Mouse (Mus musculus): Measurements from ENCODE around the gene Inpp5b. TPM values are rescaled to one million over a fixed set of nuclear protein-coding genes. Genes with fewer than 3 reads are reported as not detected.

Gene Inpp5b
- polyA plus RNA-seq, 1 experiment from 2014 or later: 28.2 TPM

DNA sequence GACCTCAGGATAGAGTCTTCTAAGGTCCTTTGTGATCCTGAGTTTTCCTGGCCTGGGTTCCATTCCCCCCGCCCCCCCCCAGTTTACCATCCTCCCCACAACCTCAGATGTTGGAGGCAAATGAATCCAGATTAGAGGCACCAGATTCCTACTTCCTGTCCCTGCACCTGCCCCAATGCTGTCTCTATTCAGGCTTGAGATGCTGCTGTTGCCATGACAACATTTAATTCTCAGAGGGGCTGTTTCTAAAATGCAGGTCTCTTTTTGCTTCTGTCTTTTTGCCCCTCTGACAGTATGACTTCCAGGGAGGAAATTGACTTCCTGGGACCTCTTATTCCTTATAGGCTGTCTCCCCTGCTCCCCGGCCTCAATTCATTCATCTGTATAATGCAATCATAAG lies 4.7 kb upstream of the Inpp5b start:
- H3K4me2 ChIP-seq: no peak overlapping the region
- no peaks in the 10 kb centered on the region for H3K9me3 ChIP-seq (ENCODE audit: control insufficient read depth, low read length)
- no peak overlapping the region for H3K9ac ChIP-seq (ENCODE audit: low read length)
- H3K4me1 ChIP-seq (ENCODE audit: control insufficient read depth, insufficient read depth, low read length): peaks cover 3% of the 10 kb centered on the region; the same call in 1 of the 2 replicates
- 67% methylated on average over 2 of the region's 2 CpGs for WGBS
- H3K27me3 ChIP-seq (ENCODE audit: control insufficient read depth, insufficient read depth, low read length): no peaks in the 10 kb centered on the region
- no peak overlapping the region for H3K27ac ChIP-seq (ENCODE audit: low read depth, low read length)
- DNase-seq (ENCODE audit: low spot score, missing footprints) (no peak), ATAC-seq (ENCODE audit: low FRiP score) (no peak)
- no peak overlapping the region for H3K4me3 ChIP-seq (ENCODE audit: low read depth, low read length)
- H3K36me3 ChIP-seq (ENCODE audit: control insufficient read depth, insufficient read depth, low read length): peaks cover 4% of the 10 kb centered on the region; the same call in 1 of the 2 replicates

DNA sequence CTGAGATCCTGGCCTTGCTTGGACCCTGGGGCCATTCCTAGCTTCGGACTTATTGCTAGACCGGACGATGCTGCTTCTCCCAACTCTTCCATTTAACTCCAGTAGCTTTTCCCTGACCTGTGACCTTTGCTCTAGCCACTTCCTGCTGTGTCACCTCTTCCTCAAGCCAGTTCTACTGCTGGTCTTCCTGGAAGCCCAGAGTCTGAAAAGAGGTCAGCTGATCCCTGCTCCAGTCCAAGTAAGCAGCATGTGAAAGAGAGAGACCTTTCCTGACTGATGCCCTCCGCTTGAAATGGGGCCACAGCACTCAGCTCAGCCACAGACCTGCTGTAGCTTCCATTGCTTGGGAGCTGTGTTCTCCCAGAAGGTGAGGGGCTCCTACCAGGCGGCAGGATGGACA lies 4.2 kb upstream of the Inpp5b start:
- ATAC-seq (ENCODE audit: low FRiP score): no peak
- WGBS: 81% methylated on average over 5 of the region's 5 CpGs

DNA sequence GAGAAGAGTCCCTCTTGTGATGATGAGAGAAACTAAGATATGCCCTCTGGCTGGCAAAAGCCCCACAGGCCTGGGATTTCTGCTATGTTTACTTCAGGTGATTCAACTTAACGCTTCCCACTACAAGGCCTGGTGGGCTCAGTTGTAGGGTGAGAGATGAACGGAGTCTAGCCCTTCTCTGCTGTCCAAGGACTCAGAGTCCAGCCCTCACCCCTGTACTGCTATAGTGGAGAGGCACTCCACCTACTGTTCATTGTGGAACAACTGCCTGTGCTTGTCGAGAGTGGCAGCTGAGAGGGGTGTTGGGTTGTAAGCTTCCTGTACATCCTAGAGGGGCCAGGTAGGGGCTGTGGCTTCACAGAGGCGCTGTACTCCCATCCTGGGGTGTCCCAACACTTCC lies 3.6 kb upstream of the Inpp5b start:
- Histone ChIP-seq H3K4me2 (no peak overlapping the region), H3K36me3 (ENCODE audit: control insufficient read depth, insufficient read depth, low read length) (peaks cover 3% of the 10 kb centered on the region; the same call in 1 of the 2 replicates), H3K9me3 (ENCODE audit: control insufficient read depth, low read length) (no peaks in the 10 kb centered on the region), H3K27me3 (ENCODE audit: control insufficient read depth, insufficient read depth, low read length) (no peaks in the 10 kb centered on the region), H3K4me1 (ENCODE audit: control insufficient read depth, insufficient read depth, low read length) (peaks cover 3% of the 10 kb centered on the region; the same call in 1 of the 2 replicates), H3K4me3 (ENCODE audit: low read depth, low read length) (no peak overlapping the region), H3K9ac (ENCODE audit: low read length) (no peak overlapping the region), H3K27ac (ENCODE audit: low read depth, low read length) (no peak overlapping the region)
- peak; percentile 81 for DNase-seq (ENCODE audit: low spot score, missing footprints)
- WGBS: 57% methylated on average over 4 of the region's 4 CpGs
- ATAC-seq (ENCODE audit: low FRiP score): no peak

More for the DNA sequence above, 4.2 kb upstream of the Inpp5b start:
- no peak overlapping the region for H3K4me2 ChIP-seq
- H3K4me1 ChIP-seq (ENCODE audit: control insufficient read depth, insufficient read depth, low read length): peaks cover 3% of the 10 kb centered on the region; the same call in 1 of the 2 replicates
- H3K9ac ChIP-seq (ENCODE audit: low read length): no peak overlapping the region
- peak; percentile 45 for DNase-seq (ENCODE audit: low spot score, missing footprints)
- H3K4me3 ChIP-seq (ENCODE audit: low read depth, low read length): no peak overlapping the region
- no peaks in the 10 kb centered on the region for H3K9me3 ChIP-seq (ENCODE audit: control insufficient read depth, low read length)
- no peak overlapping the region for H3K27ac ChIP-seq (ENCODE audit: low read depth, low read length)
- H3K27me3 ChIP-seq (ENCODE audit: control insufficient read depth, insufficient read depth, low read length): no peaks in the 10 kb centered on the region
- peaks cover 3% of the 10 kb centered on the region; the same call in 1 of the 2 replicates for H3K36me3 ChIP-seq (ENCODE audit: control insufficient read depth, insufficient read depth, low read length)

DNA sequence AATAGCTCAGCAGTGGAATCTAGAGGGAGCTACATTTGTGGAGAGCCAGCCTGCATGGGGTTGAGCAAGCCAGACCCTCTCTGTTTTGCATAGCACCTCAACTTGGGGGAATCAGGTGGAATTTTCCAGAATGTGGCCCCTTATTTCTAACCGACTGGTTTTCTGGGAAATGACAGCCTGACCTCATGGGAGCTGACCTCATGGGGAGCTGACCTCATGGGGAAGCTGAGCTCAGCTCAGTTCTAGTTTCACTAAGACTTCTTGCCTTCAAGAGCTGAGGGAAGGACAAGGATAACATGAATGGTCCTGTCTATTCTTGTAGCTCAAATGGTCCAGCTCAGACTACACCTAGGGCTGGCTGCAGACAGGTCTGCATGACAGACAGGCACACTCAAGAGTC lies 2.9 kb upstream of the Inpp5b start:
- no peak overlapping the region for H3K9ac ChIP-seq (ENCODE audit: low read length)
- 71% methylated on average over 1 of the region's 1 CpGs for WGBS
- H3K4me2 ChIP-seq: no peak overlapping the region
- no peaks in the 10 kb centered on the region for H3K27me3 ChIP-seq (ENCODE audit: control insufficient read depth, insufficient read depth, low read length)
- H3K36me3 ChIP-seq (ENCODE audit: control insufficient read depth, insufficient read depth, low read length): no peaks in the 10 kb centered on the region
- no peak overlapping the region for H3K27ac ChIP-seq (ENCODE audit: low read depth, low read length)
- no peaks in the 10 kb centered on the region for H3K9me3 ChIP-seq (ENCODE audit: control insufficient read depth, low read length)
- ATAC-seq (ENCODE audit: low FRiP score): no peak
- no peak overlapping the region for H3K4me3 ChIP-seq (ENCODE audit: low read depth, low read length)
- H3K4me1 ChIP-seq (ENCODE audit: control insufficient read depth, insufficient read depth, low read length): peaks cover 3% of the 10 kb centered on the region; the same call in 1 of the 2 replicates
- DNase-seq (ENCODE audit: low spot score, missing footprints): peak; percentile 33

DNA sequence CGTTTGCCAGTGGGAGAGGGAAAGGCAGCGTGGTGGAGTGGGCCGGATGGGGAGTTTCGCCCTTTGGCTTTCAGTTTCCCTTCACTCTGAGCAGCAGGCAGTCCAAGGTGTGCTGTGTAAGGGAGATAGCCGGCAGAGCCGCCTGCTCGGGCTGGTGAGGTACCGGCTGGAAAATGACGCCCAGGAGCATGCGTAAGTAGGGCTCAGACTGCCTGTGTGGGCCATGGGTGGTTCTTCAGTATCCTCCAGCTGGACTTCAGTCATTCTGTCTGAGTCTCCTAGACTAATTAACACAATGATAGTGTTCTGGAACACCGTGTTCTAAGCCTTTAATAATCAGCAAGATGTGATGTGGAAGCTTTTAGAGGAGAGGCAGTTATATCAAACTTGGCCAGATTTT lies 1.2 kb downstream of the Inpp5b start:
- peak; percentile 69 for DNase-seq (ENCODE audit: low spot score, missing footprints)
- H3K9ac ChIP-seq (ENCODE audit: low read length): no peak overlapping the region
- H3K4me3 ChIP-seq (ENCODE audit: low read depth, low read length): no peak overlapping the region
- no peak for ATAC-seq (ENCODE audit: low FRiP score)
- no peaks in the 10 kb centered on the region for H3K27me3 ChIP-seq (ENCODE audit: control insufficient read depth, insufficient read depth, low read length)
- H3K36me3 ChIP-seq (ENCODE audit: control insufficient read depth, insufficient read depth, low read length): no peaks in the 10 kb centered on the region
- no peak overlapping the region for H3K27ac ChIP-seq (ENCODE audit: low read depth, low read length)
- 83% methylated on average over 11 of the region's 11 CpGs for WGBS
- H3K9me3 ChIP-seq (ENCODE audit: control insufficient read depth, low read length): no peaks in the 10 kb centered on the region
- H3K4me1 ChIP-seq (ENCODE audit: control insufficient read depth, insufficient read depth, low read length): peaks cover 3% of the 10 kb centered on the region; the same call in 1 of the 2 replicates
- H3K4me2 ChIP-seq: no peak overlapping the region

DNA sequence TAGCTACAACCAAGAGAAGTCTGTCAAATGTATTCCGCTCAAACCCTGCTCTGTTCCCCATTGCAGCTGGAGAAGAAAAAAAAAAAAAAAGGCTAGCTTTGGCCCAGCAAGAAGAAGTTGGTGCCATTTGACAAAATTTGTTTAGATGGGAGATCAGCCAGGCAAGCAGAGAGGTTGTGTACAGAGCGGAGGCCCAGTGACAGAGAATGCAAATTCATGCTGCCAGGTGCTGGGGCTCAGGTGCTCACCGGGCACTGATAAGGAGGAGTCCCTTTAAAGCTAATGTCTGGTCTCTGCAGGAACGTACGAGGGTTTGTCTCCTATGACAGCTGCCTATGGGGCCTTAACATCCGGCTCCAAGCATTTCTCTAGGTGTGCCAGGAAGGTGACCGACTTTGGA lies 4.9 kb downstream of the Inpp5b start:
- DNase-seq (ENCODE audit: low spot score, missing footprints) (no peak), ATAC-seq (ENCODE audit: low FRiP score) (no peak)
- H3K9me3 ChIP-seq (ENCODE audit: control insufficient read depth, low read length): no peaks in the 10 kb centered on the region
- peaks cover 3% of the 10 kb centered on the region; the same call in 1 of the 2 replicates for H3K27me3 ChIP-seq (ENCODE audit: control insufficient read depth, insufficient read depth, low read length)
- H3K36me3 ChIP-seq (ENCODE audit: control insufficient read depth, insufficient read depth, low read length): no peaks in the 10 kb centered on the region
- peaks cover 3% of the 10 kb centered on the region; the same call in 1 of the 2 replicates for H3K4me1 ChIP-seq (ENCODE audit: control insufficient read depth, insufficient read depth, low read length)
- WGBS: 76% methylated on average over 7 of the region's 7 CpGs
- no peak overlapping the region for H3K4me2 ChIP-seq
- no peak overlapping the region for H3K4me3 ChIP-seq (ENCODE audit: low read depth, low read length)
- no peak overlapping the region for H3K9ac ChIP-seq (ENCODE audit: low read length)
- no peak overlapping the region for H3K27ac ChIP-seq (ENCODE audit: low read depth, low read length)

DNA sequence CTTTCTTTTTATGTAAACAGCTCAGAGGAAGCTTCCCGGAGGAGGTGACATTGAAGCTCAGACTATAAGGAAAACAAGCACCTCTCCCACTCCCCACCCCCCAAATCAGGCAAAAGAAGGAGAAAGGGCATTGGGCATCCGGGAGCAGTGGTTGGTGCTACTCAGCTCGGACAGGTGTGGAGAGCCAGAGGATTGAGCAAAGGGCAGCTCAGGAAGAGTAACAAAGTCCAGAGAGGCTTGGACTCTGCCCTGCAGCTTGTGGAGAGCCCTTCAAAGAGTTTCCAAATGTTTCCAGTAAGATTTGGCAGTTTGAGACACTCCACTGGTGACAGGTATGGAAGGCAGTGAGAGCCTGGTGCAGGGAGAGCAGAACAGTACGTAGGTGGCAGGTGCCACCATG lies 6.2 kb downstream of the Inpp5b start:
- H3K9me3 ChIP-seq (ENCODE audit: control insufficient read depth, low read length): no peaks in the 10 kb centered on the region
- no peak overlapping the region for H3K4me2 ChIP-seq
- no peak overlapping the region for H3K4me3 ChIP-seq (ENCODE audit: low read depth, low read length)
- peaks cover 12% of the 10 kb centered on the region for H3K4me1 ChIP-seq (ENCODE audit: control insufficient read depth, insufficient read depth, low read length)
- no peak overlapping the region for H3K9ac ChIP-seq (ENCODE audit: low read length)
- H3K36me3 ChIP-seq (ENCODE audit: control insufficient read depth, insufficient read depth, low read length): no peaks in the 10 kb centered on the region
- 64% methylated on average over 4 of the region's 4 CpGs for WGBS
- no peak for ATAC-seq (ENCODE audit: low FRiP score)
- no peak for DNase-seq (ENCODE audit: low spot score, missing footprints)
- H3K27me3 ChIP-seq (ENCODE audit: control insufficient read depth, insufficient read depth, low read length): peaks cover 3% of the 10 kb centered on the region; the same call in 1 of the 2 replicates
- H3K27ac ChIP-seq (ENCODE audit: low read depth, low read length): no peak overlapping the region

DNA sequence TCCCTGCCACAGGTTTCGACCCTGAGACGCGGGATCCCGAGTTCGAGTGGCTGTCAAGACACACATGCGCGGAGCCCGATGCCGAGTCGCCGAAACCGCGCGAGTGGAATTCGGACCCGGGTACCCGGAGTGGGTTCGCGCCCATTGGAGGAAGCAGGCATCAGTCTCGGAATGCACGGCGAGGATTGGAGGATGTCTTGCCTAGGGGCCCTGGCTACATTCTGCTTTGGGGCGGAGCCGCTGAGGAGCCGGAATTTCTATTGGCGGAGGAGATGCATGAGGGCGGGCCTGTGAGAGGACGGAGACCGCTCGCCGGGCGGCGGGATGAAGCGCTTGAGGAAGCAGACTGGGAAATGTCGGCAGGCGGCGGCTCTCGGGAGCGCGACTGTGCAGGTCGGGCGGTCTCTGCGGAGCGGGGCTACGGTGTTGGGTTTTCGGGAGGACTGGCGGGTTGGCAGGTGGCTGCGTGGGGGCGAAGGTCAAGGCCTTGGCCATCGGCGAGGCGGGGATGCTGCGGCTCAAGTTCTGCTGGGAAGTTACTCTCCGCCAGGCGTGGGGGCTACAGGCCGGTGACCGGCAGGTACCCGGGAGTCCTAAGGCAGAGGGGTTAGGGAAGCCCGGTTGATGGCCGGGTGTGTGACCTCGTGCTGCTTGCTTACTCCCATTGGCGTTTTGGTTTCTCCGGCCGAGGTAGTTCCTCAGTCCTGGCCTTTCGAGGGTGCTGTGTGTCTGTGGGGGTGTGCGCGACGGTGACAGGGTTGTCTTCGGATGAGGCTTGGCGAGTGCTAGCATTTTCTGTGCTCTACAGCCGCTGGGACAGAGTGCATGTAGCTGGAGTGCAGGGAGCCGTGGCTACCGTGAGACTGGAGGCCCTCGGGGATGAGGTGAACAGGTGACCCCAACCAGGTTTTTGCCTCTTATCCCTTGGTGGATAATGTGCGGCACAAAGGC lies 9.9 kb downstream of the Inpp5b start:
- WGBS: under 1% methylated on average over 75 of the region's 75 CpGs
- Histone ChIP-seq H3K4me1 (ENCODE audit: control insufficient read depth, insufficient read depth, low read length) (peaks cover 12% of the 10 kb centered on the region), H3K27ac (ENCODE audit: low read depth, low read length) (no peak overlapping the region), H3K4me2 (peak overlapping the region; percentile 97), H3K27me3 (ENCODE audit: control insufficient read depth, insufficient read depth, low read length) (peaks cover 3% of the 10 kb centered on the region; the same call in 1 of the 2 replicates), H3K9ac (ENCODE audit: low read length) (peak overlapping the region; percentile 72), H3K9me3 (ENCODE audit: control insufficient read depth, low read length) (no peaks in the 10 kb centered on the region), H3K36me3 (ENCODE audit: control insufficient read depth, insufficient read depth, low read length) (no peaks in the 10 kb centered on the region), H3K4me3 (ENCODE audit: low read depth, low read length) (peak overlapping the region; percentile 74)
- DNase-seq (ENCODE audit: low spot score, missing footprints) (peak; percentile 98), ATAC-seq (ENCODE audit: low FRiP score) (peak; percentile 99)

Data from midbrain, embryonic 11.5 days (tissue).